Mouse (Mus musculus) forebrain, embryonic 11.5 days (tissue): ENCODE results near the gene Nid1. TPM values are rescaled to one million over a fixed set of nuclear protein-coding genes. Genes with fewer than 3 reads are reported as not detected.
"Not testable (repeated sequence)": the region's sequence is repeated elsewhere in the genome, so short reads cannot be mapped to it uniquely, and the experiment has no call there.

Source experiments
- ATAC-seq: fragments of 200-750 bp; cut with Nextera tagmentation; replicated peaks from 2 replicates; pipeline ENCODE4 v1.8.0; 2017; ENCODE audit warnings: moderate TSS enrichment; ENCODE audit not compliant: low FRiP score
- DNase-seq: peaks from one replicate; pipeline ENCODE4 v3.0.0-alpha.2; 2017; ENCODE audit warnings: low spot score
- H3K27ac ChIP-seq: fragments of 300-500 bp; sonication (generic); 2 replicates; pipeline ENCODE4 v1.5.1; 2014; ENCODE audit warnings: low read depth, low read length
- H3K27me3 ChIP-seq: fragments of 300-500 bp; sonication (generic); 2 replicates; pipeline ENCODE4 v1.6.1; 2014; ENCODE audit warnings: mild to moderate bottlenecking, low read length, mixed read lengths; ENCODE audit not compliant: control insufficient read depth, insufficient read depth
- H3K36me3 ChIP-seq: fragments of 300-500 bp; sonication (generic); 2 replicates; pipeline ENCODE4 v1.6.1; 2014; ENCODE audit warnings: mild to moderate bottlenecking, low read length, moderate library complexity, mixed read lengths; ENCODE audit not compliant: control insufficient read depth, insufficient read depth
- H3K4me1 ChIP-seq: fragments of 300-500 bp; sonication (generic); replicated peaks from 2 replicates; pipeline ENCODE4 v1.6.1; 2014; ENCODE audit warnings: low read length, mixed read lengths; ENCODE audit not compliant: control insufficient read depth, insufficient read depth
- H3K4me2 ChIP-seq: fragments of 300-500 bp; sonication (generic); 2 replicates; pipeline ENCODE4 v1.6.1; 2014; ENCODE audit warnings: low read depth, mild to moderate bottlenecking, low read length, moderate library complexity, mixed read lengths; ENCODE audit not compliant: severe bottlenecking
- H3K4me3 ChIP-seq: fragments of 300-500 bp; sonication (generic); 2 replicates; pipeline ENCODE4 v1.5.1; 2014; ENCODE audit warnings: low read depth, low read length
- H3K9ac ChIP-seq: fragments of 300-500 bp; sonication (generic); 2 replicates; pipeline ENCODE4 v1.6.1; 2014; ENCODE audit warnings: low read length
- H3K9me3 ChIP-seq: fragments of 300-500 bp; sonication (generic); 2 replicates; pipeline ENCODE4 v1.6.1; 2016; ENCODE audit warnings: low read length, mixed read lengths; ENCODE audit not compliant: control insufficient read depth
- WGBS: fragments of 180-500 bp; shearing (Covaris S2); extraction: QIAGEN DNeasy Blood & Tissue Kit; methylation state at CpG from one replicate; pipeline ENCODE4 v1.1.7; 2014; 5-methylcytosine and 5-hydroxymethylcytosine counted together
- polyA plus RNA-seq: library from polyadenylated mRNA; unstranded; fragments of >200 nt; fragmentation: Nextera tagmentation; extraction: Ambion mirVana; gene quantifications from 2 replicates; pipeline ENCODE4 v1.2.1, GENCODE M21; 2014

Gene Nid1
- polyA plus RNA-seq, 1 experiment from 2014 or later = 44.3 TPM

GRCm38 (mm10) chr13:13405511-13405910, 31.8 kb upstream of the Nid1 start:
- H3K9me3 ChIP-seq, H3K27me3 ChIP-seq, H3K27ac ChIP-seq, H3K4me2 ChIP-seq, ATAC-seq, H3K9ac ChIP-seq, H3K36me3 ChIP-seq, H3K4me3 ChIP-seq, H3K4me1 ChIP-seq, DNase-seq: not testable (repeated sequence)
- WGBS = no CpG with 5 or more reads among the region's 6 CpGs

- no peak overlapping the region for H3K27ac ChIP-seq
Observed at GRCm38 (mm10) chr13:13414206-13414605, 23.1 kb upstream of the Nid1 start.

GRCm38 (mm10) chr13:13415120-13416006, 22.0 kb upstream of the Nid1 start:
- H3K9me3 ChIP-seq, H3K4me2 ChIP-seq, H3K27me3 ChIP-seq, H3K4me3 ChIP-seq, H3K9ac ChIP-seq, H3K4me1 ChIP-seq, H3K36me3 ChIP-seq, H3K27ac ChIP-seq: not testable (repeated sequence)
- DNase-seq (peak; percentile 63), ATAC-seq (peak; percentile 78)
- WGBS = 44% methylated on average over 22 of the region's 23 CpGs

More at GRCm38 (mm10) chr13:13414206-13414605, 23.1 kb upstream of the Nid1 start:
- no peak for DNase-seq
- 80% methylated on average over 3 of the region's 3 CpGs for WGBS
- no peaks in the 10 kb centered on the region for H3K36me3 ChIP-seq
- H3K27me3 ChIP-seq = no peaks in the 10 kb centered on the region
- no peaks in the 10 kb centered on the region for H3K4me1 ChIP-seq
- H3K9me3 ChIP-seq = no peaks in the 10 kb centered on the region
- no peak overlapping the region for H3K4me2 ChIP-seq
- no peak overlapping the region for H3K9ac ChIP-seq
- ATAC-seq = no peak
- no peak overlapping the region for H3K4me3 ChIP-seq

GRCm38 (mm10) chr13:13416007-13416337, 21.4 kb upstream of the Nid1 start:
- H3K36me3 ChIP-seq, DNase-seq, H3K27me3 ChIP-seq, H3K9me3 ChIP-seq, H3K4me2 ChIP-seq, H3K9ac ChIP-seq, H3K4me3 ChIP-seq, H3K27ac ChIP-seq, H3K4me1 ChIP-seq: not testable (repeated sequence)
- peak; percentile 61; the same call in 1 of the 2 replicates for ATAC-seq
- WGBS = 91% methylated on average over 2 of the region's 4 CpGs

- not testable (repeated sequence) for H3K4me2 ChIP-seq, H3K4me1 ChIP-seq, H3K4me3 ChIP-seq, H3K27me3 ChIP-seq, DNase-seq, H3K9ac ChIP-seq, H3K27ac ChIP-seq, ATAC-seq, H3K36me3 ChIP-seq, H3K9me3 ChIP-seq
- 89% methylated on average over 6 of the region's 12 CpGs for WGBS
Observed at GRCm38 (mm10) chr13:13418859-13419258, 18.5 kb upstream of the Nid1 start.

GRCm38 (mm10) chr13:13423301-13423700, 14.1 kb upstream of the Nid1 start:
- H3K4me3 ChIP-seq, H3K9me3 ChIP-seq, H3K4me1 ChIP-seq, H3K27ac ChIP-seq, ATAC-seq, H3K36me3 ChIP-seq, H3K27me3 ChIP-seq, H3K4me2 ChIP-seq, H3K9ac ChIP-seq, DNase-seq: not testable (repeated sequence)
- WGBS = 67% methylated on average over 1 of the region's 5 CpGs

GRCm38 (mm10) chr13:13436161-13436560, 1.2 kb upstream of the Nid1 start:
- not testable (repeated sequence) for H3K4me1 ChIP-seq, H3K36me3 ChIP-seq, H3K9me3 ChIP-seq, H3K4me2 ChIP-seq, DNase-seq, H3K4me3 ChIP-seq, ATAC-seq, H3K9ac ChIP-seq, H3K27me3 ChIP-seq, H3K27ac ChIP-seq
- WGBS = 86% methylated on average over 4 of the region's 7 CpGs

GRCm38 (mm10) chr13:13438112-13438953, 982 bp downstream of the Nid1 start:
- H3K27me3 ChIP-seq, H3K4me2 ChIP-seq, H3K9me3 ChIP-seq, H3K4me3 ChIP-seq, DNase-seq, H3K4me1 ChIP-seq, H3K27ac ChIP-seq, H3K9ac ChIP-seq, H3K36me3 ChIP-seq: not testable (repeated sequence)
- WGBS = 8% methylated on average over 13 of the region's 28 CpGs
- ATAC-seq = peak; percentile 49
